Mouse (Mus musculus): ENCODE measurements around the gene Ttc28.

Ttc28 gene

DNA sequence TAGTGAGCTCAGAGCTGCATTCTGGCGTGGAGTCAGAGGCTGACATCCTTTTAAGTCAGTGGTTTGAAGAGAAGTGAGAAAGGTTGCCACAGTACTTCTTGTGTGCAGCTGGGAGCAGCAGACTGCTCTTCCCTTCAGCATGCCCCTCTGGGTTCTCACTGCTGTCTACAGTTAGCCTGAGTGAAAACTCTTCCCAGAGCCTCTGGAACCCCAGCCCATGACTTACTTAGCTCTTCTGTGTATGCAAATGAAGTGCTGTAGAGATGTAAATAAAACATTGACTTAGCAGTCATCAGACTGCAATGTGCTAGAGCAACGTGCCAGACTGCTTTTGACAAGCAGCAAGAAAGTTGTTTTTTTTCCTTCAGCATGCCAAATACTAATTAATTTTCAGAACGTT is 70.2 kb downstream of the Ttc28 start:
- no peak for DNase-seq (ENCODE audit: low spot score in 2 of 2)

DNA sequence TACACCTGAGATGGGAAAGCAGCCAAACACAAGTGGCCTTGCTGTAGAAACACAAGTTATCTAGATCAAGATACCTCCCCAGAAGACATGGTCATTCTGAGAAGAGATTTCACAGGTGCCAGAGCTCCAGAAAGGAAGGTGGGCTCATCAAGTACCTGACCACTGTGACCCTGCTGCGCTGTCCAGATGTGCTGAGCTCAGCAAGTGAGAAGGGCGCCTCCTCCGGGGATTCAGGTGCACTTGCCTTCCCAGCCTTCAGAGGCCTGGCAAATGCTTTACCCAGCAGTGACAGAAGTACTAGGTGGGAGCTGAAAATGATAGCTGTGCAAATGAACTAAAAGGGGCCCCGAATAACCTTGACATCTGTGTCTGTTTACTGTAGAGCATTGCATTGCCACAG is 78.6 kb downstream of the Ttc28 start:
- no peak for DNase-seq (ENCODE audit: low spot score in 2 of 2)

DNA sequence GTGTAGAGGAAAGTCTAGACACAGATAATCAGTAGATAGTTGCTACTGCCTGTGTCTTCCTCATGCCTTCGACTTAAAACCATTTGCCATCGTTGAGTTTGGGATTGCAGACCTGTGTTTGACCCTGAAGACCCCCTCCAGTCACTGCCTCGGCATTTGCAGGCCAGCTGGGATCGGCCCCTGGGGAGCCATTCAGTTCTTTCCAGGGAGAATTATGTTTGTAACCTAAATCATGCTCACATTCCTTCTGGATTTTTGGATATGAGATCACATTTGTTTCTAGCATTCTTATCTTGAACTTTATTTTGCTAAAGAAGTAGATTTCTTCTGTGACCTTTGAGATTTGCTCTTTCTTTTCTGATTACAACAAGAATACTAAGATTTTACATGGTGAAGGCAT is 80.5 kb downstream of the Ttc28 start:
- DNase-seq (ENCODE audit: low spot score in 2 of 2) = no peak

GRCm38 (mm10) chr5:110960890-110961289 is 81.3 kb downstream of the Ttc28 start:
- no peak for DNase-seq (ENCODE audit: low spot score in 2 of 2)

GRCm38 (mm10) chr5:110967483-110968055 is 88.0 kb downstream of the Ttc28 start:
- DNase-seq (ENCODE audit: low spot score in 2 of 2) = no peak

DNA sequence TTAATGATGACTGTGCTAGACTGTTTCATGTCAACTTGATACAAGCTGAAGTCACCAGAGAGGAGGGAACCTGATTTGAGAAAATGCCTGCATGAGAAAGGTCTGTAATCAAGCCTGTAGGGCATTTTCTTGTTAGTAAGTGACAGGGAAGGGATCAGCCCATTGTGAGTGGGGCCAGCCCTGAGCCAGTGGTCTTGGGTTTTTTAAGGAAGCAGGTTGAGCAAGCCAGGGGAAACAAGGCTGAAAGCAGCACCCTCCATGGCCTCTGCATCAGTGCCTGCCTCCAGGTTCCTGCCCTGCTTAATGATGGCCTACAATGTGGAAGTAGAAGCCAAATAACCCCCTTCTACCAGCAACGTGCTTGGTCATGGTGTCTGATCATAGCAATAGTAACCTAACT is 89.0 kb downstream of the Ttc28 start:
- DNase-seq (ENCODE audit: low spot score in 2 of 2) = no peak

- no peak for DNase-seq (ENCODE audit: low spot score in 2 of 2)
These were observed 90.7 kb downstream of the Ttc28 start for GRCm38 (mm10) chr5:110970162-110970780.

DNA sequence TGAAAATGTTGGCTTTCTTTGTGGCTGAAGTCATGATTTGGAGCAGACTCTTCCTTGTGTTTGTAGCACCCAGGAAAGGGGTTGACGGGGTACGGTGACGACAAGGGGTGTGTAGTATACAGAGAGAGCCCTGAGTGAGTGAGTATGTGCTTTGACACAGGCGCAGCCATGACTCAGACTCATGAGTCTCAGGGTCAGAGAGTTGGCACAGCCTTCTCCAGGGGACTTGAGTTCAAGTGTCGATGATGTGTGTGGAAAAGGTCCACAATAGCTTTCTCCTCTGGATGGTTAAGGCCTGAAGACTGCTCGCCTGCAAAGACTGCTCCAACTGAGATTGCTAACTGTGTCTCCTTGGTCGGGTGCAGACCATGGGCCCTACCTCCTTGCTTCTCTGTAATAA is 97.1 kb downstream of the Ttc28 start:
- no peak for DNase-seq (ENCODE audit: low spot score in 2 of 2)

GRCm38 (mm10) chr5:110977796-110978195 is 98.2 kb downstream of the Ttc28 start:
- DNase-seq (ENCODE audit: low spot score in 2 of 2) = no peak

DNA sequence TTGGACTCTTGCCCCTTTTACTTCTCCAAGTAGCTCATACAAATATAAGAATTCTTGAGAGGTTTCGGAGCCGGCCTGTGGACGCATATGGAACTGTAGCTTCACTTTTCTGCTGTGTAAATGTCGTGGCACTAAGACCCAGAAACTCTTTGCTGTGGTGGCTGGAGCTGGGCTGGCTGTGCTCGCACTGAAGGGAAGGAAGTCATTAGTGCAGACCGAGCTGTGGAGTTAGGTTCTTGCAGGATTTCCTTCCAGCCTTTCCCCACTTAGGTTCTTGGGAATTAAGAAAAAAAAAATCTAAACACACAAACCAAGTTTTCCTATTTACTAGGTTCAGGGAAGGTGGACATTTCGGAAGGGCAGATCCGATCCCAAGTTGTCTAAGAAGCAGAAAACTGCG is 98.9 kb downstream of the Ttc28 start:
- DNase-seq (ENCODE audit: low spot score in 2 of 2) = peak; percentile 63 to 71

DNA sequence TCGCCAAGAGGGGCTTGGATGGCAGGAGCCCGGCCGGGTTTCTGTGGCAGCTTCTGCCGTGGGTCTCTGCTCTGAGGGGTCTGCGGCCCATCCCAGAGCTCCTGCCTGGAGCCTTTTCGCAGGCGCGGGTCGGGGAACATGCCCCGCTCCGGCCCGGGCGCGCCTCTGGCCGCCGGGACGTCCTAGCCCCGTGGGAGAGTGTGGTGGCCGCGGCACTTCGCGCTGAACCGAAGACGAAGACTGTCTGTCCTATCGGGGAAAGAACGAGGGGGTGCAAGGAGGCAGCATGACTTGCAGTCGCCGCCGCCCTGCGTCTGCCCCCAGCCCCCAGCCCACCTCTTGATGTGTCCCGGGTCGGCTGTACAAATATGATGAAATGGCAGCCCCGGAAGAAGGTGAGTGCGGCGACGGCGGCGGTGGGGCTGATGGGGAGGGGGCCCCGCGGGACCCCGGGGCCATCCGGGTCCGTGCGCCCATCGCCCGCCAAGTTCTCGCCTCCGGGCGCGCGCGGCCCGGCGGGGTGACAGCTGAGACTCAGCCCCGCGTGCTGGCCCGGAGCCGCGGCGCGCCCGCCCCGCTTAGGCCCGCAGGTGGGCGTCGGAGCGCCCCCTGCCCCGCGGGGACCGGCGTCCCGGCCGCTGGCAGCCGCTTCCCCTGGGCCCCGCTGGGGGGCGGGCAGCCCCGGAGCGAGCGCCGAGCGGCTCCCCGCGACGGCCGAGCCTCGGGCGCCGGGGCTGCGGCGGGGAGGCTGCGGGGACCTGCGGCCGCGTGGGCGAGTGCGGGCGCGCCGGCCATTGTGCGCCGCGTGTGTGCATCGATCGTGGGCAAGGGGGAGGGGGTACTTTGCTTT is 99.6 kb downstream of the Ttc28 start:
- peak in 1 of 2 experiments; percentile 22 for DNase-seq (ENCODE audit: low spot score in 2 of 2)

DNA sequence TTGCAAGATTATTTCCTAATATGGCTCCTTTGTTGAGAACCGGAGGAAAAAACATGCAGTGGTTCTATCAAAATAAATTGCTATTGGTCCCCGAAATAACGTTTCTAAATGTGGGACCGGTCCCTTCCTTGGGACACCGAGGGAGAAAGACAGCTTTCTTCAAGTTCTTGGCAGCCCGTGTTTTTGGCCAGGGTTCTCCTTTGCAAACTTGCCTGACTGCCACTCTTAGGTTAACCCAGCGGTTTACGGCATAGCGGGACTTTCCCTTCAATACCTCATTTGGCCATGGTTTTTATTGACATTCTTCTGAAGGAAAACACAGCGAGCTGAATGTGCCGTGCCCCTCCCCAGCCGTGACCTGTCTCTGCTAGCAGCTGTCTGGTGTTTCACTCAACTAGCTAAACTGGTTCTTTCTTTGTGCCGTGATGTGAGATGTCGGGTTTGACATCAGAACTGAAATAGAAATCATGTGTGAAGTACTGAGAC is 100.3 kb downstream of the Ttc28 start:
- DNase-seq (ENCODE audit: low spot score in 2 of 2) = peak in 1 of 2 experiments; percentile 25

- DNase-seq (ENCODE audit: low spot score in 2 of 2) = no peak
These were observed 101.0 kb downstream of the Ttc28 start for GRCm38 (mm10) chr5:110980576-110980975.

DNA sequence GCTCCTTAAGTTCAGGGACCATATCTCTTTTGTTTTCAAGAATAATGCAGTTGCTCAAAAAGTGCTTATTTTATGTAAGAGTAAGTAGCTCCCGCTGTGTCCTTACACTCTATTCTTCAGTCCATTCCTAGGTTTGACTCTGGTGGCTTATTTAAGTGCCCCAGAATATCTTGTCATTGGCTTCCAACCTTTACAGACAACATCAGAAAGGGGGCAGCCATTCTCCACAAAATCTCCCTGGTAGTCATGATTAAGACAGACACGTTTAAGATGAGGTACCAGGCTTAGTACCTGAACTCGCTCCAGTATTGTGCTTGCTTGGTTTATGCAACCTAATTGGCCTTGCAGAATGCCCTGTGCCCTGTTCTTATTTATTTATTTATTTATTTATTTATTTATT is 102.8 kb downstream of the Ttc28 start:
- no peak for DNase-seq (ENCODE audit: low spot score in 2 of 2)

- no peak for DNase-seq (ENCODE audit: low spot score in 2 of 2)
These were observed 104.6 kb downstream of the Ttc28 start for GRCm38 (mm10) chr5:110984136-110984681.

- DNase-seq (ENCODE audit: low spot score in 2 of 2) = no peak
These were observed 117.4 kb downstream of the Ttc28 start for GRCm38 (mm10) chr5:110996835-110997539.

- no peak for DNase-seq (ENCODE audit: low spot score in 2 of 2)
These were observed 118.1 kb downstream of the Ttc28 start for GRCm38 (mm10) chr5:110997692-110998091.

GRCm38 (mm10) chr5:110998298-110998697 is 118.7 kb downstream of the Ttc28 start:
- DNase-seq (ENCODE audit: low spot score in 2 of 2) = no peak

DNA sequence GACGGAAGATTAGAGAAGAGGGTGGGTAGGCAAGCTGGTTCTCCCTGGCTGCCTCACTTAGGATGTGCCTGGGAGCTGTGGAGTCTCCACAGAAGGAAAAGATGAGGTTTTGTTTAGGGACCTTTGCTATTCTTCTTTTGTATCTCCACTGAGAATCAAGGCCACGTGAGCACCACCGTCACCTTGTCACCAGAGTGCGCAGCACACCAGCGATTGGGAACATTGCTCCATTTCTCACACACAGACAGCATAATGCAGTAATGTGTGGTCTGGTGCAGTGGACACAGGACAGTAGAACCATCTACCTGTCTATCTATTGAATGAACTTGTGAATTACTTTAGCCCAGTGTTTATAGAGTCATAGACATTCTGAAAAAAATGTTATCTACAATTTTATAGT is 121.3 kb downstream of the Ttc28 start:
- DNase-seq (ENCODE audit: low spot score in 2 of 2) = no peak

DNA sequence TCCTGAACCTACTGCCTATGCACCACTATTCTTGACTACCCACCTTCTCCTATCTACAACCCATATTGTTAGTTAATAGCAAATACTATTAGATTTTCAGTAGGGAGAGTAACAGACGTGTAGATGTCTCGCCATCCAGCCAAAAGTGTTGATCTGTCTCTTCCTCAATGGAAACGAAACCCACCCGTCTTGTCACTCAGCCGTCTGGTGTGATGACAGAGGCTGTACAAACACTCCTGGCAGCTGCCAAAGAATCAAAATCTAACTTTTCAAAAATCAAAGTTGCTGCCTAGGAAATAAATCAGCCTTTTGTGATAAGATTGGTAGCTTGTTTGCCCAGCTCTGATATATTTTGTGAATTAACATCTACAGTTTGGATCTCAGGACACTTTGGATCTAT is 123.6 kb downstream of the Ttc28 start:
- no peak for DNase-seq (ENCODE audit: low spot score in 2 of 2)

- DNase-seq (ENCODE audit: low spot score in 2 of 2) = no peak
These were observed 124.1 kb downstream of the Ttc28 start for GRCm38 (mm10) chr5:111003750-111004149.
